Mouse (Mus musculus): ENCODE results near the gene Exoc2.

The Exoc2 gene

GRCm38 (mm10) chr13:30813464-30813863 is 160.4 kb downstream of the Exoc2 start:
- DNase-seq = peak; percentile 34

GRCm38 (mm10) chr13:30809240-30809639 is 164.7 kb downstream of the Exoc2 start:
- DNase-seq = no peak

GRCm38 (mm10) chr13:30802336-30802955 is 171.4 kb downstream of the Exoc2 start:
- peak; percentile 11 for DNase-seq

- peak; percentile 89 for DNase-seq
Observed at GRCm38 (mm10) chr13:30801886-30802285, 172.0 kb downstream of the Exoc2 start.

GRCm38 (mm10) chr13:30795960-30796359 is 177.9 kb downstream of the Exoc2 start:
- DNase-seq = no peak

- DNase-seq = peak; percentile 11
Observed at GRCm38 (mm10) chr13:30793616-30794015, 180.3 kb downstream of the Exoc2 start.

- peak; percentile 16 for DNase-seq
Observed at GRCm38 (mm10) chr13:30793196-30793595, 180.7 kb downstream of the Exoc2 start.

- no peak for DNase-seq
Observed at GRCm38 (mm10) chr13:30792741-30793140, 181.2 kb downstream of the Exoc2 start.

- peak; percentile 72 for DNase-seq
Observed at GRCm38 (mm10) chr13:30792308-30792707, 181.6 kb downstream of the Exoc2 start.

- DNase-seq = peak; percentile 6
Observed at GRCm38 (mm10) chr13:30790016-30790415, 183.9 kb downstream of the Exoc2 start.

GRCm38 (mm10) chr13:30788421-30788820 is 185.5 kb downstream of the Exoc2 start:
- DNase-seq = peak; percentile 5

- DNase-seq = peak; percentile 4
Observed at GRCm38 (mm10) chr13:30787960-30788359, 185.9 kb downstream of the Exoc2 start.

- peak; percentile 23 for DNase-seq
Observed at GRCm38 (mm10) chr13:30787556-30787955, 186.3 kb downstream of the Exoc2 start.

GRCm38 (mm10) chr13:30787036-30787320 is 186.9 kb downstream of the Exoc2 start:
- DNase-seq = no peak

GRCm38 (mm10) chr13:30786235-30787035 is 187.5 kb downstream of the Exoc2 start:
- DNase-seq = peak; percentile 67

GRCm38 (mm10) chr13:30785423-30786040 is 188.4 kb downstream of the Exoc2 start:
- DNase-seq = peak; percentile 17

- DNase-seq = peak; percentile 6
Observed at GRCm38 (mm10) chr13:30782419-30782818, 191.5 kb downstream of the Exoc2 start.

GRCm38 (mm10) chr13:30781905-30782304 is 192.0 kb downstream of the Exoc2 start:
- DNase-seq = peak; percentile 5

- DNase-seq = peak; percentile 9
Observed at GRCm38 (mm10) chr13:30777678-30778179, 196.2 kb downstream of the Exoc2 start.

- DNase-seq = no peak
Observed at GRCm38 (mm10) chr13:30776021-30776420, 197.9 kb downstream of the Exoc2 start.

- no peak for DNase-seq
Observed at GRCm38 (mm10) chr13:30767477-30768127, 206.3 kb downstream of the Exoc2 start.

- DNase-seq = peak; percentile 51
Observed at GRCm38 (mm10) chr13:30766636-30767476, 207.0 kb downstream of the Exoc2 start.
